Mouse (Mus musculus): Measurements from ENCODE around the gene Acan. TPM values are rescaled to one million over a fixed set of nuclear protein-coding genes. Genes with fewer than 3 reads are reported as not detected.

The Acan gene
- polyA plus RNA-seq, 2 experiments, result 73.3 to 161 TPM

DNA sequence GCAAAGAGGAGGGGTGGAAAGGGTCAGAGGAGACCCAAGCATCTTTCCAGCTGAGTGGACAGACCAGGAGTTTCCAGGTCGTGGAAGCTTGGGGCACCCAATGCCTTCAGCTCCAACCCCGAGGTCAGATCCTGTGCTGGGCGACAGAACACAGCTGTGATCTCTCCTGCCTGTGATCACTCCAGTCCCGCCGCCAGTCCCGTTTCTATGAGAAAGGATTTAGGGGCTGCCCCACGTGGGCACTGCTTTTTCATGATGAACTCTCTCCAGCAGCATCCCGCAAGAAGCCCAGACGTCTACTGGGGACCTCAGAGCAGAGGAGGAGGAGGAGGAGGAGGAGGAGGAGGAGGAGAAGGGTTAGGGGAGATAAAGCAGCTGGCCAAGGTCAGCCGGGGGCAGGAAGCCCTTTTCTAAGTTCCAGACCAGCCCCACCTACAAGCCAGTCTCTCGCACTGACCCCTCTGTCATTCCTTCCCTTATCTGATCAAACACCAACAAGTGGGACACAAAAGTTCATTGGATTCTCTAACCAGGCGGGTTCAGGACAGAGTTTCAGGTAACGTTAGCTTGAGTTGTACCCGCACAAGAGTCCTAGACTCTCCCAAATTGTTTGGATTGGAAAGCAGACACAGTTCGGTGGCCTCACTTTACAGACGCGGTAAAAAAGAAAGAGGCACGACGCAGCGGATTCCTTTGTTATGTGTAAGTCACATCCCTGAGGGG is 94.8 kb downstream of the Acan start:
- peak overlapping the region; percentile 70 for H3K9ac ChIP-seq (ENCODE audit: low read depth, low read length, severe bottlenecking)
- ATAC-seq (ENCODE audit: low FRiP score, low read depth) (peak; percentile 3; the same call in 1 of the 2 replicates), DNase-seq (ENCODE audit: low spot score) (no peak)
- peaks cover 21% of the 10 kb centered on the region for H3K36me3 ChIP-seq (ENCODE audit: control insufficient read depth, insufficient read depth, low read length)
- 0 out of 2 replicates have a peak overlapping the region, but pooled peaks have one; percentile 67 for H3K27ac ChIP-seq (replicated peaks; ENCODE audit: low read depth, low read length)
- H3K27me3 ChIP-seq (ENCODE audit: control insufficient read depth, insufficient read depth, low read length), result no peaks in the 10 kb centered on the region
- 0% methylated on average over 14 of the region's 20 CpGs for WGBS
- H3K4me3 ChIP-seq (replicated peaks; ENCODE audit: low read length), result peak overlapping the region; percentile 70
- H3K4me2 ChIP-seq (replicated peaks; ENCODE audit: low read depth, low read length, severe bottlenecking), result peak overlapping the region; percentile 90
- no peak for TF ChIP-seq POLR2A (IDR thresholded peaks at IDR 0.05; ENCODE audit: borderline replicate concordance, extremely low read depth, insufficient read depth, insufficient read length)
- peaks cover 16% of the 10 kb centered on the region; the same call in 1 of the 2 replicates for H3K4me1 ChIP-seq (ENCODE audit: control insufficient read depth, insufficient read depth, low read length)
- H3K9me3 ChIP-seq (ENCODE audit: control insufficient read depth, low read length), result no peaks in the 10 kb centered on the region

- H3K27me3 ChIP-seq (ENCODE audit: control insufficient read depth, insufficient read depth, low read length), result no peaks in the 10 kb centered on the region
- H3K4me3 ChIP-seq (replicated peaks; ENCODE audit: low read length), result peak within 1 kb of the TSS; percentile 70
- DNase-seq (ENCODE audit: low spot score) (peak; percentile 85), ATAC-seq (ENCODE audit: low FRiP score, low read depth) (peak; percentile 97)
- H3K4me1 ChIP-seq (ENCODE audit: control insufficient read depth, insufficient read depth, low read length), result peaks cover 16% of the 10 kb centered on the region; the same call in 1 of the 2 replicates
- H3K27ac ChIP-seq (replicated peaks; ENCODE audit: low read depth, low read length), result peak within 1 kb of the TSS; percentile 67; the same call in 1 of the 2 replicates
- whole genome bisulfite sequencing, result 4% methylated on average over 39 of the region's 39 CpGs
- peak within 1 kb of the TSS; percentile 70 for H3K9ac ChIP-seq (ENCODE audit: low read depth, low read length, severe bottlenecking)
- H3K4me2 ChIP-seq (replicated peaks; ENCODE audit: low read depth, low read length, severe bottlenecking), result peak within 1 kb of the TSS; percentile 90
- peaks cover 14% of the 10 kb centered on the region for H3K36me3 ChIP-seq (ENCODE audit: control insufficient read depth, insufficient read depth, low read length)
- TF ChIP-seq POLR2A (IDR thresholded peaks at IDR 0.05; ENCODE audit: borderline replicate concordance, extremely low read depth, insufficient read depth, insufficient read length), result 0 out of 2 replicates have a peak, but pooled peaks have one; percentile 43
- no peaks in the 10 kb centered on the region for H3K9me3 ChIP-seq (ENCODE audit: control insufficient read depth, low read length)
Measured at GRCm38 (mm10) chr7:79148711-79149266, 95.5 kb downstream of the Acan start, which contains the start of gene Mfge8. Mfge8 (minus strand) TSS chr7:79149060.

- H3K9ac ChIP-seq (ENCODE audit: low read depth, low read length, severe bottlenecking), result no peak overlapping the region
- ATAC-seq (ENCODE audit: low FRiP score, low read depth) (no peak), DNase-seq (ENCODE audit: low spot score) (no peak)
- no peak overlapping the region for H3K27ac ChIP-seq (replicated peaks; ENCODE audit: low read depth, low read length)
- no peak overlapping the region for H3K4me2 ChIP-seq (replicated peaks; ENCODE audit: low read depth, low read length, severe bottlenecking)
- no peaks in the 10 kb centered on the region for H3K27me3 ChIP-seq (ENCODE audit: control insufficient read depth, insufficient read depth, low read length)
- WGBS, result 61% methylated on average over 6 of the region's 6 CpGs
- H3K4me3 ChIP-seq (replicated peaks; ENCODE audit: low read length), result no peak overlapping the region
- H3K4me1 ChIP-seq (ENCODE audit: control insufficient read depth, insufficient read depth, low read length), result peaks cover 16% of the 10 kb centered on the region; the same call in 1 of the 2 replicates
- no peaks in the 10 kb centered on the region for H3K9me3 ChIP-seq (ENCODE audit: control insufficient read depth, low read length)
- peaks cover 7% of the 10 kb centered on the region for H3K36me3 ChIP-seq (ENCODE audit: control insufficient read depth, insufficient read depth, low read length)
- no peak for TF ChIP-seq POLR2A (IDR thresholded peaks at IDR 0.05; ENCODE audit: borderline replicate concordance, extremely low read depth, insufficient read depth, insufficient read length)
Measured at GRCm38 (mm10) chr7:79149522-79149921, 96.2 kb downstream of the Acan start.

DNA sequence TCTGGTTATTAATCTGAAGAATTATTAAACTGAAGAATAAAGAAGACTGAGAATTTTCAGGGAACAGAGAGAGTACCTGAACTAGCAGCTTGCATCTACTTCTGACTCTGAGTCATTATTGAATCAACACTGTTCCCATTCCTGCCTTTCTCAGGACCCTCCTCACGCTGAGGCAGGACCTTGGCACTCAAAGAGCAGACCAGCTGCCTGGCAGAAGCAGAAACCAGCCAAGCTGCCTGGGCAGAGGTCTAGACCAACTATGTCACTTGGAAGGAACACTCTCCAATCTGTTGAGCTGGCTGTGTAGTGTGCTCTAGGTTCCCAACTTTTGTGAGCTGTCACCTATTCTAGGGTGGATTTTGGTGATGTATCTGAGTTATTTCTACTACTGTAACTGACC is 106.1 kb downstream of the Acan start:
- H3K36me3 ChIP-seq (ENCODE audit: control insufficient read depth, insufficient read depth, low read length), result no peaks in the 10 kb centered on the region
- no peak overlapping the region for H3K27ac ChIP-seq (replicated peaks; ENCODE audit: low read depth, low read length)
- 68% methylated on average over 1 of the region's 1 CpGs for WGBS
- no peak for DNase-seq (ENCODE audit: low spot score)
- ATAC-seq (ENCODE audit: low FRiP score, low read depth), result no peak
- no peaks in the 10 kb centered on the region for H3K27me3 ChIP-seq (ENCODE audit: control insufficient read depth, insufficient read depth, low read length)
- H3K4me3 ChIP-seq (replicated peaks; ENCODE audit: low read length), result no peak overlapping the region
- H3K4me2 ChIP-seq (replicated peaks; ENCODE audit: low read depth, low read length, severe bottlenecking), result no peak overlapping the region
- peaks cover 6% of the 10 kb centered on the region; the same call in 1 of the 2 replicates for H3K9me3 ChIP-seq (ENCODE audit: control insufficient read depth, low read length)
- no peak overlapping the region for H3K9ac ChIP-seq (ENCODE audit: low read depth, low read length, severe bottlenecking)
- TF ChIP-seq POLR2A (IDR thresholded peaks at IDR 0.05; ENCODE audit: borderline replicate concordance, extremely low read depth, insufficient read depth, insufficient read length), result no peak
- H3K4me1 ChIP-seq (ENCODE audit: control insufficient read depth, insufficient read depth, low read length), result no peaks in the 10 kb centered on the region

Other genes with a start within 250 kb of the Acan start
- gene Det1, start 206.2 kb upstream of the Acan start, polyA plus RNA-seq (2012; rRNA removed), result 18.6 and 24.3 TPM in 2 replicates
- 15.6 and 19.4 TPM in 2 replicates for gene Det1, start 206.2 kb upstream of the Acan start, polyA plus RNA-seq (2014; fragmentation: Nextera tagmentation; extraction: Ambion mirVana)
- 26.1 and 29.2 TPM in 2 replicates for gene Aen, start 157.6 kb upstream of the Acan start, polyA plus RNA-seq (2012; rRNA removed)
- gene Aen, start 157.6 kb upstream of the Acan start, polyA plus RNA-seq (2014; fragmentation: Nextera tagmentation; extraction: Ambion mirVana), result 33.8 and 34.1 TPM in 2 replicates
- gene Isg20, start 140.1 kb upstream of the Acan start, polyA plus RNA-seq (2012; rRNA removed), result 2.0 and 2.5 TPM in 2 replicates
- 1.5 and 1.6 TPM in 2 replicates for gene Isg20, start 140.1 kb upstream of the Acan start, polyA plus RNA-seq (2014; fragmentation: Nextera tagmentation; extraction: Ambion mirVana)
- gene Hapln3, start 77.5 kb downstream of the Acan start, polyA plus RNA-seq (2012; rRNA removed), result 2.3 and 2.9 TPM in 2 replicates
- gene Hapln3, start 77.5 kb downstream of the Acan start, polyA plus RNA-seq (2014; fragmentation: Nextera tagmentation; extraction: Ambion mirVana), result 1.5 and 1.6 TPM in 2 replicates
- gene Mfge8, start 95.6 kb downstream of the Acan start, polyA plus RNA-seq (2012; rRNA removed), result 151 and 219 TPM in 2 replicates
- 166 and 177 TPM in 2 replicates for gene Mfge8, start 95.6 kb downstream of the Acan start, polyA plus RNA-seq (2014; fragmentation: Nextera tagmentation; extraction: Ambion mirVana)
- gene Abhd2, start 219.7 kb downstream of the Acan start, polyA plus RNA-seq (2012; rRNA removed), result 7.8 and 9.5 TPM in 2 replicates
- 10.9 and 13.0 TPM in 2 replicates for gene Abhd2, start 219.7 kb downstream of the Acan start, polyA plus RNA-seq (2014; fragmentation: Nextera tagmentation; extraction: Ambion mirVana)

Data from limb, embryonic 14.5 days (tissue).